Mouse (Mus musculus) CD4-positive helper T cell, adult 2 months (primary cell): ENCODE results near the gene Plekhg6.
A peak's percentile ranks its signal among the peaks of the same experiment; 100 is the strongest.

ENCODE experiments used
- DNase-seq: peaks from one replicate; pipeline ENCODE4 v3.0.0-alpha.2; 2012; ENCODE audit warnings: low read depth, missing footprints, low spot score

Gene Plekhg6

GRCm38 (mm10) chr6:125386080-125386479 is 5.5 kb upstream of the Plekhg6 start:
- no peak for DNase-seq

GRCm38 (mm10) chr6:125385066-125385974 is 4.7 kb upstream of the Plekhg6 start:
- peak; percentile 28 for DNase-seq

GRCm38 (mm10) chr6:125382024-125382423 is 1.4 kb upstream of the Plekhg6 start:
- no peak for DNase-seq

GRCm38 (mm10) chr6:125379781-125380180 is 812 bp downstream of the Plekhg6 start:
- DNase-seq, result no peak

- DNase-seq, result no peak
Observed at GRCm38 (mm10) chr6:125378621-125379020, 2.0 kb downstream of the Plekhg6 start.

- DNase-seq, result peak; percentile 56
Observed at GRCm38 (mm10) chr6:125377582-125378451, 2.8 kb downstream of the Plekhg6 start.

GRCm38 (mm10) chr6:125377042-125377441 is 3.6 kb downstream of the Plekhg6 start:
- DNase-seq, result no peak

- peak; percentile 74 for DNase-seq
Observed at GRCm38 (mm10) chr6:125367758-125368371, 12.7 kb downstream of the Plekhg6 start.

GRCm38 (mm10) chr6:125366133-125366532 is 14.5 kb downstream of the Plekhg6 start:
- DNase-seq, result peak; percentile 32

GRCm38 (mm10) chr6:125365522-125365921 is 15.1 kb downstream of the Plekhg6 start:
- DNase-seq, result no peak

- no peak for DNase-seq
Observed at GRCm38 (mm10) chr6:125364448-125364847, 16.1 kb downstream of the Plekhg6 start.

GRCm38 (mm10) chr6:125363451-125364242 is 16.9 kb downstream of the Plekhg6 start:
- DNase-seq, result no peak

GRCm38 (mm10) chr6:125363021-125363420 is 17.6 kb downstream of the Plekhg6 start:
- DNase-seq, result no peak

- no peak for DNase-seq
Observed at GRCm38 (mm10) chr6:125361467-125362291, 18.9 kb downstream of the Plekhg6 start.

GRCm38 (mm10) chr6:125360846-125361245 is 19.7 kb downstream of the Plekhg6 start:
- no peak for DNase-seq

GRCm38 (mm10) chr6:125359999-125360398 is 20.6 kb downstream of the Plekhg6 start:
- no peak for DNase-seq

GRCm38 (mm10) chr6:125357334-125357733 is 23.3 kb downstream of the Plekhg6 start:
- no peak for DNase-seq

- no peak for DNase-seq
Observed at GRCm38 (mm10) chr6:125356264-125356663, 24.3 kb downstream of the Plekhg6 start.

- DNase-seq, result peak; percentile 68
Observed at GRCm38 (mm10) chr6:125355197-125355741, 25.3 kb downstream of the Plekhg6 start.
